Mouse (Mus musculus) small intestine, adult 2 months (tissue): Measurements from ENCODE around the gene Smg5.

Experiments used
- CTCF ChIP-seq: fragments of 200-500 bp; IDR thresholded peaks from 2 replicates; pipeline ENCODE4 v1.5.1; 2012; ENCODE audit warnings: low read depth, mild to moderate bottlenecking, control low read depth, inconsistent platforms, low read length, moderate library complexity, mixed read lengths; ENCODE audit not compliant: insufficient replicate concordance, insufficient read length; ENCODE audit errors: extremely low read depth
- POLR2A ChIP-seq: fragments of 200-500 bp; IDR thresholded peaks from 2 replicates; pipeline ENCODE4 v1.6.1; 2012; ENCODE audit warnings: low read depth, mild to moderate bottlenecking, control low read depth, inconsistent platforms, low read length, moderate library complexity

DNA sequence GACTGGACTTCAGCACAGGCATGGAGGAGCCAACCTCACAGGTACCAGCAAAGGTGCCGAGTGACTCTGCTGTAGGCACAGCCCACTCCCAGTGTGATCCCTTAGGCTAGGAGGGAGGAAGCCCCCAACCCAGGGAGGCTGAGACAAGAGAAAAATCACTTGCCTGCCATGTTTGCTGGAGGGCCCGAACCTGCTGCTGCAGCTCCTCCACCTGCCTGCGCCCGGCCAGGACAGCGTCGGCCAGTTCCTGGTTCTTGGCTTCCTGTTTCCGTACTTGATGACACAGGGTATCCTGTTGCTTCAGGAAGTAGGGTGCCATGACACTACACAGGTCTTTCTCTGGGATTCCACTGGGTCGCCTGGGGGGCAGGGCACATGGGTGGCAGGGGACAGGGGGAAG is 59.7 kb downstream of the Smg5 start:
- TF ChIP-seq POLR2A (no peak), CTCF (no peak)
